Mouse (Mus musculus): ENCODE data around the gene Ugt1a6a. TPM values are rescaled to one million over a fixed set of nuclear protein-coding genes. Genes with fewer than 3 reads are reported as not detected.

Ugt1a6a gene
- polyA plus RNA-seq, 1 experiment from 2014 or later = 0.04 TPM

Other genes with a start within 250 kb of the Ugt1a6a start
- gene Usp40, start 126.3 kb upstream of the Ugt1a6a start, polyA plus RNA-seq (2014; fragmentation: Nextera tagmentation; extraction: Ambion mirVana) = 37.9 and 38.5 TPM in 2 replicates
- gene Ugt1a10, start 79.4 kb upstream of the Ugt1a6a start, polyA plus RNA-seq (2014; fragmentation: Nextera tagmentation; extraction: Ambion mirVana) = not detected in 2 replicates
- gene Ugt1a9, start 64.0 kb upstream of the Ugt1a6a start, polyA plus RNA-seq (2014; fragmentation: Nextera tagmentation; extraction: Ambion mirVana) = not detected in 2 replicates
- gene Ugt1a8, start 47.0 kb upstream of the Ugt1a6a start, polyA plus RNA-seq (2014; fragmentation: Nextera tagmentation; extraction: Ambion mirVana) = not detected in 2 replicates
- gene Ugt1a7c, start 39.7 kb upstream of the Ugt1a6a start, polyA plus RNA-seq (2014; fragmentation: Nextera tagmentation; extraction: Ambion mirVana) = 0.79 and 1.0 TPM in 2 replicates
- not detected in 2 replicates for gene Ugt1a6b, start 31.6 kb upstream of the Ugt1a6a start, polyA plus RNA-seq (2014; fragmentation: Nextera tagmentation; extraction: Ambion mirVana)
- not detected in 2 replicates for gene Ugt1a5, start 31.2 kb downstream of the Ugt1a6a start, polyA plus RNA-seq (2014; fragmentation: Nextera tagmentation; extraction: Ambion mirVana)
- not detected in 2 replicates for gene Ugt1a2, start 65.8 kb downstream of the Ugt1a6a start, polyA plus RNA-seq (2014; fragmentation: Nextera tagmentation; extraction: Ambion mirVana)
- 10.7 and 12.8 TPM in 2 replicates for gene Dnajb3, start 71.0 kb downstream of the Ugt1a6a start, polyA plus RNA-seq (2014; fragmentation: Nextera tagmentation; extraction: Ambion mirVana)
- gene Ugt1a1, start 77.2 kb downstream of the Ugt1a6a start, polyA plus RNA-seq (2014; fragmentation: Nextera tagmentation; extraction: Ambion mirVana) = not detected in 2 replicates
- 1.6 and 1.9 TPM in 2 replicates for gene Mroh2a, start 92.2 kb downstream of the Ugt1a6a start, polyA plus RNA-seq (2014; fragmentation: Nextera tagmentation; extraction: Ambion mirVana)
- gene Hjurp, start 142.8 kb downstream of the Ugt1a6a start, polyA plus RNA-seq (2014; fragmentation: Nextera tagmentation; extraction: Ambion mirVana) = 174 and 204 TPM in 2 replicates
- not detected in 2 replicates for gene Trpm8, start 142.9 kb downstream of the Ugt1a6a start, polyA plus RNA-seq (2014; fragmentation: Nextera tagmentation; extraction: Ambion mirVana)

Data from limb, embryonic 11.5 days (tissue).